Mouse (Mus musculus): Measurements from ENCODE around the gene Nubpl. TPM values are rescaled to one million over a fixed set of nuclear protein-coding genes. Genes with fewer than 3 reads are reported as not detected.

The Nubpl gene
- polyA plus RNA-seq, 1 experiment from 2014 or later: 18.3 TPM

DNA sequence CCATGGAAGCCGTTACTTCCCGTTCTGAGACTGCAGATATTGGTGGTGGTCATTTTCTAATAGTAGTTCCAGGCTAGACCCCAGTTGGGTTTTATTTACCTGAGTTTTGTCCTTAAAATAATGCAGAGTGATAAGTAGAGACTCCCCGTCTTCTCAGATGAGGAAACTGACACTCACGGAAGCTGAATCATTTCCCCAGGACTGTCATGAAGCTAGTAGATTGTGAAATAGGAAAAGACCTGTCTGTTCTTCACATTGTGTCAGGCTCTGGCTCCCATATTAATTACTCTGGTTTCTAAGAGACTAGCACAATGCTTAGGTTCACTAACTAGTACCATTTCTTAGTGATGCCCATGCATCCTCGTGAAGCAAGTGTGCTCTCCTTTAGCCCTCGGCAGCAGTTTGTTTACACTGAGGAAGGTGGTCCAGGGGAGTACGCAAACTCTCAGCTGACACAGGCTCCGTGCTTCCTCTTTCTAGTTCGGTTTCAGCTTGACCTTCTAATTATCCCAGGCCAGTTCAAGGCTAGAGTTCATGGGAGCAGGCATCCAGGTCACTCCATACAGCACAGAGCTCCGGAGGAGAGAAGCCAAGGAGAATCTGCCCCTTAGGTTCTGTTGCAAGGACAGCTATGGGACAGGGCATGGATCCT is 209.9 kb downstream of the Nubpl start:
- no peak for DNase-seq (ENCODE audit: low spot score)
- Histone ChIP-seq H3K27ac (no peak overlapping the region), H3K36me3 (no peaks in the 10 kb centered on the region), H3K27me3 (ENCODE audit: low read depth, poor library complexity, severe bottlenecking) (no peaks in the 10 kb centered on the region), H3K4me3 (no peak overlapping the region), H3K9me3 (replicated peaks) (no peaks in the 10 kb centered on the region), H3K4me1 (peaks cover 10% of the 10 kb centered on the region; the same call in 1 of the 2 replicates)
- WGBS: 75% methylated on average over 10 of the region's 10 CpGs

DNA sequence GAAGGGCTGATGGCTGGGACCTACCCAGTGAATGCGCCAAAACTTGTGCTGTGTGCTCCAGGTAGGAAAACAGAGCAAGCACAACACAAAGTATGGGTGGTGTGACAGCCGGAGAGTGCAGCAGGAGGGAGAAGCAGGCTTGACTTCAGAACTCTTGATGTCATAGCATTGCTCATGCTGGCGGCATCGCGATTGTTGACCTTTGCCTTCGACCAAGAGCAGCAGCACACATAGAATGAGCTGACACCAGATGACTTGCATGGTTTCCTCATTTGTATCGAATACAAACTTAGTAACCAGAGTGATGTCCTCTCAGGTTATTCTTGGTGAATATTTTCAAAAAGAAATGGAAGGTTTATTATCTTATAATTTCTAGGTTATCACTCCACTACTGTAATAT is 211.1 kb downstream of the Nubpl start:
- Histone ChIP-seq H3K27me3 (ENCODE audit: low read depth, poor library complexity, severe bottlenecking) (no peaks in the 10 kb centered on the region), H3K4me3 (no peak overlapping the region), H3K27ac (no peak overlapping the region), H3K4me1 (peaks cover 10% of the 10 kb centered on the region; the same call in 1 of the 2 replicates), H3K9me3 (replicated peaks) (no peaks in the 10 kb centered on the region), H3K36me3 (no peaks in the 10 kb centered on the region)
- WGBS: 91% methylated on average over 7 of the region's 7 CpGs
- no peak for DNase-seq (ENCODE audit: low spot score)

DNA sequence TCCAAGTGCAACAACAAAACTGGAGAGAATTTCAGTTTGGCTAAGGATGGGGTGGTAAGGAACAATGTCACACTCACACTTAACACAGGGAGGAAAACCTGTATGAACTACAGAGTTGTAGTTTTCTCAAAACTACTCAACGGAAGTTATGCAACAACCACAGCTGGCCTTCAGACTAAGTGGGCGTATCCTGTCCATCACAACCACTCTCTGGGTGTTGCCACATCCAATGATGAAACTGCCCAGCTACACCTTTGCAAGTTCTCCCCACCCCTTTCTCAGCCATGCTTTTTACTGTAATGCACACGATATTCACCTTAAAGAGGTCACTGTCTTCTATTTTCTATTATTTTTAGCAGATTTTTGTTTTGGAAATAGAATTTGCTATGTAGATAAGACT is 217.3 kb downstream of the Nubpl start:
- Histone ChIP-seq H3K27me3 (ENCODE audit: low read depth, poor library complexity, severe bottlenecking) (no peaks in the 10 kb centered on the region), H3K27ac (no peak overlapping the region), H3K4me1 (peaks cover 18% of the 10 kb centered on the region), H3K36me3 (no peaks in the 10 kb centered on the region), H3K9me3 (replicated peaks) (no peaks in the 10 kb centered on the region), H3K4me3 (no peak overlapping the region)
- WGBS: 95% methylated on average over 3 of the region's 3 CpGs
- no peak for DNase-seq (ENCODE audit: low spot score)

DNA sequence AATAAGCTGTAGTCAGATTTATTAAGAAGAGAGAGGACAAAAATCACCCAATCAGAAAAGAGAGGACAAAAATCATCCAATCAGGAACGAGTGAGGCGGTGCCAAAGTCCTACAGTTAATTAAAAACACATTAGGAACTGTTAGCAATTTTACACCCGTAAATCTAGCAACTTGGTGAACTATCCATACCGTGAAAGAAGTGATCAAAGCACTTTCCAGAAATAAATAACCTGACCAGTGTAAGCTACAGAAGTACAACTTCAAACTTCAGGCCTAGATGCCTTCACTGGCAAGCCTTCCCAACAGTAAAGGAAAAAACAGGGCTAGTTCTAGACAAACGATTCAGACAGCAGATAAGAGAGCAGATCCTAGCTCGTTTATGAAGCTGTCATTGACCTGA is 220.1 kb downstream of the Nubpl start:
- DNase-seq (ENCODE audit: low spot score): no peak
- no peak overlapping the region for H3K27ac ChIP-seq
- no peak overlapping the region for H3K4me3 ChIP-seq
- H3K4me1 ChIP-seq: peaks cover 18% of the 10 kb centered on the region
- H3K36me3 ChIP-seq: no peaks in the 10 kb centered on the region
- no peaks in the 10 kb centered on the region for H3K9me3 ChIP-seq (replicated peaks)
- 37% methylated on average over 6 of the region's 6 CpGs for WGBS
- H3K27me3 ChIP-seq (ENCODE audit: low read depth, poor library complexity, severe bottlenecking): no peaks in the 10 kb centered on the region

DNA sequence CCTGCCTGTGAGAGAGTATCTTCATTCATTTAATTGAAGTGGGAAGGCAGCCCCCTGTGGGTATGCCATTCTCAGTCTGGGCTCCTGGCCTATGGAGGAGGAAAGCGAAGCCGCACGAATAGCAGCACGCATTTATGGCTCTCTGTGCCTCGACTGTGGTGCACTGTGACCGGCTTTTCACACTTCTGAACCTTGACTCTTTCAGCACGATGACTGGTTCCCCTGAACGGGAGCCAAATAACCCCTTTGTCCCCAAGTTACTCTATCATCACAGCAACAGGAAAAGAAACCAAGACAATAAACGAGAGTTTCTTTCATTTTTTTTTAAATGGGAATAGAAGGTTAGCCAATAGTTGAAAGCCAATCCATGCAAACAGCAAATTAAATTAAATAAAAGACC is 220.9 kb downstream of the Nubpl start:
- H3K27ac ChIP-seq: no peak overlapping the region
- no peak overlapping the region for H3K4me3 ChIP-seq
- peaks cover 18% of the 10 kb centered on the region for H3K4me1 ChIP-seq
- H3K36me3 ChIP-seq: no peaks in the 10 kb centered on the region
- WGBS: 71% methylated on average over 9 of the region's 9 CpGs
- no peaks in the 10 kb centered on the region for H3K27me3 ChIP-seq (ENCODE audit: low read depth, poor library complexity, severe bottlenecking)
- no peak for DNase-seq (ENCODE audit: low spot score)
- no peaks in the 10 kb centered on the region for H3K9me3 ChIP-seq (replicated peaks)

DNA sequence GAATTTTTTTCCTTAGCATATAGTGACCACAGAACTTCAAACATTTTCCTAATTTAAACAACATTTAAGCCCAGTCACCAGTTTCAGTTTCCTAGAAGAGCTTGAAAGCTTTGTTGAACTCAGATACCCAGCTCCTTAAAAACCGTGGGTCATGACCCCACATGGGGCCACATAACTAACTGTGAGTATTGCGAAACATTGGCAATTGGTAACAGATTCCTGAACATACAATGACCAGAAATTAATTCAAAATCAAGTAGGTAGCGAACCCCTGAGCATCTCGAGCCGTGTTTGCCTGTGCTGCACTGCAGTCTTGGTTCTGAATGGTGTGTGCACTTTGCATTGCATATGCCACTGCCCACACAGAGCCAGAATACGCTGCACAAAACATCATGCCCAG is 221.6 kb downstream of the Nubpl start:
- Histone ChIP-seq H3K27me3 (ENCODE audit: low read depth, poor library complexity, severe bottlenecking) (no peaks in the 10 kb centered on the region), H3K4me1 (peaks cover 18% of the 10 kb centered on the region), H3K4me3 (no peak overlapping the region), H3K27ac (no peak overlapping the region), H3K9me3 (replicated peaks) (no peaks in the 10 kb centered on the region), H3K36me3 (no peaks in the 10 kb centered on the region)
- 65% methylated on average over 6 of the region's 6 CpGs for WGBS
- no peak for DNase-seq (ENCODE audit: low spot score)

DNA sequence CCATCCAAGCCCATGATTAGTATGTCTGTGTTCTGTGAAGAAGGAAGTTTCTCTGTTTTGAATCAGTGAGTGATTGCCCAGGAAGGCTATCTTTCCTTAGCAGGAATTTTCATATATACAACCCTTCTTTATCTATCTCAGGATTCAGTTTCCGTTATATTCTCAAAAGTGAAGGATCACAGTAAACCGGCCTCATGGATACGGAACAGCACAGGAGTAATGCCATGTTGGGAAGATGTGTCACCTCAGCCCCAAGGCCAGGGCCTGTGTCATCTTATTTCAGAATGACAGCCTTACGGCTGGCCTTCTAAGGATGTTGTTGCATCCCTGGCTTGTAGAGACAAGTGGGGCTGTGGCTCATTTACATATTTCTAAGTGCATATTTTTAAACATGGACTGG is 231.0 kb downstream of the Nubpl start:
- Histone ChIP-seq H3K27me3 (ENCODE audit: low read depth, poor library complexity, severe bottlenecking) (no peaks in the 10 kb centered on the region), H3K27ac (no peak overlapping the region), H3K36me3 (no peaks in the 10 kb centered on the region), H3K4me3 (no peak overlapping the region), H3K9me3 (replicated peaks) (no peaks in the 10 kb centered on the region), H3K4me1 (peaks cover 28% of the 10 kb centered on the region)
- no peak for DNase-seq (ENCODE audit: low spot score)
- WGBS: 95% methylated on average over 4 of the region's 4 CpGs

DNA sequence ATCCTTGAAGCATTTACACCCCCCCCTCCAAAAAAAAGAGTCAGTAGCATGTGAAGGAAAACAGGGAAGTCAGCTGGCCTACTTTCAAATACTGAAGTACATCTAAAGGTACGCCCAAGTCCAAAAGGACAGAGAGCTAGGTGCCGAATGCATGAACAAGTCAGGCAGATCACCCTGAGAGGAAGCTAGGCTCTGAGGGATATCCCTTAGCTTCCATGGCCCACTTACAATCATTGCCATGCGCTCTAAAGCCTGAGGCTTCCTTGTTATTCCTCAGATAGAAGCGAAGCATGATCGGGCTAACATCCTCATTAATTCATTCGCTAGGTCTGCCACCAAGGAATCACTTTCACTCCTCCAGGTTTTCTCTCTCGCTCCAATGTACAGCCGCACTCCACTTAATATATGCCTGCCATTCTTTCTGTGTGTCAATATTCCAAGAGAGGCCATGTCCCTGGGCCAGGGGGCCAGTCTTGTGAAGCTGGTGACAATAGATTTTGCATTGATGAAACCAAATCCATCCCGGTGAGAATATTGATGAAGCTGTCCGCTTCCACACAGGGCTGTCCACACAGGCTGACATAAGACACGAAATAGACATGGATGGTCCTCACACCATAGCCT is 237.7 kb downstream of the Nubpl start:
- Histone ChIP-seq H3K4me3 (no peak overlapping the region), H3K9me3 (replicated peaks) (no peaks in the 10 kb centered on the region), H3K36me3 (no peaks in the 10 kb centered on the region), H3K4me1 (peaks cover 24% of the 10 kb centered on the region), H3K27ac (no peak overlapping the region), H3K27me3 (ENCODE audit: low read depth, poor library complexity, severe bottlenecking) (no peaks in the 10 kb centered on the region)
- DNase-seq (ENCODE audit: low spot score): no peak
- 94% methylated on average over 11 of the region's 11 CpGs for WGBS

DNA sequence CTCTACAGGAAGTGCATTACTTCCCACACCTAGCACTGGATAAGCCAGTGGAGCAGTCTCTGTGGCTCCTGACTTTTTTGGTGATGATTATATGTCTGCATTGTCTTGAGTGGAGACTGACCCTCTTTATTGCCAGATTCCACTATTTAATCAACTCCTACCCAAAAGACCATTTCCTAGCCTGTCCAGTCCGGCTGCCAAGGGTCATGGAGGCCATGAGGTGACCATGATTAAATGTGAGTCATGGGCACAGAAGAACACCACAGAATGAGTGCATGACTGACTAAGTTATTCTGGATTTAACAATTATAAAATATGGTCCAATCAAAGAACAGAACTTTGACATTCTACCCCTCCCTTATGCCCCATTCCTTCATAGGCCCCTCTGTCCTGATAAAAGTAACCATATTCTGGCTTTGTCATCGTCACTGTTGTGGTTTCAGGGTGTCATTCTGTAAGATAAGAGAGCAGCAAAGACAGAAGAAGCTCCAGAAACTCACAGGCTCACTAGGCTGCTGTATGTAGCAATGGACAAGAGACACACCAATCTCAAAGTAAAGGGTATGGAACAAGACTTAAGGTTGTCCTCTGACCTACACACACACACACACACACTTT is 240.7 kb downstream of the Nubpl start:
- Histone ChIP-seq H3K36me3 (no peaks in the 10 kb centered on the region), H3K9me3 (replicated peaks) (no peaks in the 10 kb centered on the region), H3K4me3 (no peak overlapping the region), H3K4me1 (peaks cover 14% of the 10 kb centered on the region), H3K27me3 (ENCODE audit: low read depth, poor library complexity, severe bottlenecking) (no peaks in the 10 kb centered on the region), H3K27ac (no peak overlapping the region)
- WGBS: 75% methylated on average over 2 of the region's 2 CpGs
- DNase-seq (ENCODE audit: low spot score): no peak

DNA sequence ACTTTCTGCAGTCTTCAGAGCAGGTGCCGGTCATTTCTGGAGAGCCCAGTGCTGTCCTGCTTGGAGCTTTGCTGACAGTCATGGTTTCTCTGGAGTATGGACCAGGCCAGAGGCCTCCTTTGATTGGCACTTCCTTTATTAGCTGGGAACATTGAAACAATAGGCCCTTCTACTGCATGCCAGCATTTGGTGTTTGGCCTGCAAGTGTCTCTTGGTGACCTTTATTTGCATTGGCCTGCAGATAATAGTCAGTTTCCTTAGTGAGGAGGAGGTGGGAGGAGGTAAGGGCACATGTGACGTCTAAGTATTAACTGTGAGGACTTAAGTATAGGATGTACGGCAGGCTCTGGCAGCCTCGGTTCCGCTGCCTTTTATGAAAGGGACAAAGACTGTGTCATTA is 249.1 kb downstream of the Nubpl start:
- no peaks in the 10 kb centered on the region for H3K27me3 ChIP-seq (ENCODE audit: low read depth, poor library complexity, severe bottlenecking)
- no peaks in the 10 kb centered on the region for H3K9me3 ChIP-seq (replicated peaks)
- no peak overlapping the region for H3K4me3 ChIP-seq
- H3K4me1 ChIP-seq: peaks cover 25% of the 10 kb centered on the region
- WGBS: 66% methylated on average over 5 of the region's 5 CpGs
- no peak for DNase-seq (ENCODE audit: low spot score)
- no peak overlapping the region for H3K27ac ChIP-seq
- no peaks in the 10 kb centered on the region for H3K36me3 ChIP-seq

DNA sequence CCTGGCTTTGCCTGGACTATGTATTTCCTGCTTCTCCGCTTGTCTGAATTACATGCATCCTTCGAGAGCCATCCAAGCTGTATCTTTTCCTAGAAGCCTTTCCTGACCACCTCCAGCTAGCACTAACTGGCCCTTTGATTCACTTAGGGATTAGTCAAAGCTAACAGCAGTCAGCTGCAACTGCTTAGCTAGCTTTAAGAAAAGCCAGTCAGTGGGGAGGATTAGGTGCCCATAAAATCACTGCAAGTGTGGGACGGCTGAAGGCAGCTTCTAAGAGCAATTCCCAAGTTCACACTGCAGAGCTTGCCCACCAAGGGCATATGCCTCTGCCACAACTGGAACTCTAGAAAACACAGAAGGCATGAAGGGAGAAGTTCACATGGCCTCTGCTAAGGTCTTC is 252.7 kb downstream of the Nubpl start:
- Histone ChIP-seq H3K4me1 (peaks cover 33% of the 10 kb centered on the region), H3K9me3 (replicated peaks) (no peaks in the 10 kb centered on the region), H3K27me3 (ENCODE audit: low read depth, poor library complexity, severe bottlenecking) (no peaks in the 10 kb centered on the region), H3K4me3 (no peak overlapping the region), H3K27ac (no peak overlapping the region), H3K36me3 (no peaks in the 10 kb centered on the region)
- DNase-seq (ENCODE audit: low spot score): no peak
- WGBS: 49% methylated on average over 3 of the region's 3 CpGs

DNA sequence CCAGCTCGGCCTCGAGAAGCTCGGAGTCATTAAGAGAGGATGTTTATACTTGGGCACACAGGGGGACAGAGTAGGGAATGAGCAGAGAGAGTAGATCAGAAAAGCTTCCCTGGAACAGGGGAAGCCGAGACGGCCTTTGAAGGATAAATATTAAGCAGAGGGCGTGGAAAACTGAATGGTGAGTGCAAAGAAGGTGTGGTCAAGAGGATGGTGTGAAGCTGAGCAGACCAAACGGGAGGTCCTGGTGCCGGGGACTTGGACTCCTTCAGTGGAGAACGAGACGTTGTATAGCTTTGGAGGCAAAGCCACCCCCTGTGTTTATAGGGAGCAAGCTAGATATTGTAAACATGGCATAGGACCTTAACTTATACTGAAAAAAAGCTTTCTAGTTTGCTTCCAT is 261.9 kb downstream of the Nubpl start:
- no peak for DNase-seq (ENCODE audit: low spot score)
- H3K36me3 ChIP-seq: no peaks in the 10 kb centered on the region
- peaks cover 5% of the 10 kb centered on the region for H3K4me1 ChIP-seq
- no peak overlapping the region for H3K4me3 ChIP-seq
- H3K27ac ChIP-seq: no peak overlapping the region
- 65% methylated on average over 10 of the region's 10 CpGs for WGBS
- H3K27me3 ChIP-seq (ENCODE audit: low read depth, poor library complexity, severe bottlenecking): no peaks in the 10 kb centered on the region
- no peaks in the 10 kb centered on the region for H3K9me3 ChIP-seq (replicated peaks)

DNA sequence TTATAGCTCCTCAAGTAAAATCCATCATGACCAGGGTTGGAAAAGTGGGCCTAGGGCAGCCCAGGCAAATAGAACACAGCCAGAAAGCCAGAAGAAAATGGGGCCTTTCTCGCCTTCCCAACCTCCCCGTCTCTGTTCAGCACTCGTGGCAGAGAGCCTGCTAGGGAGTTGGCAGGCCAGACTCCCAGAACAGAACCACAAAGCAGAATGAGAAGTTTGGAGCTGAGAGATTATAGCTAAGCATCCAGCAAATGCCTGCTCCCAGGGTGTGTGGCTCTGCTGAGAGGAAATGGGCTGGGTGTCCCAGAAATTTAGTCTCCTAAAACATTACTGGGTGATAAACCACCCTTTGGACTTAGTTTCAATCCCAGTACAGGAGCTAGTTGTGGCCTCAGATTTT is 262.6 kb downstream of the Nubpl start:
- Histone ChIP-seq H3K36me3 (no peaks in the 10 kb centered on the region), H3K27ac (no peak overlapping the region), H3K4me3 (no peak overlapping the region), H3K4me1 (peaks cover 5% of the 10 kb centered on the region), H3K27me3 (ENCODE audit: low read depth, poor library complexity, severe bottlenecking) (no peaks in the 10 kb centered on the region), H3K9me3 (replicated peaks) (no peaks in the 10 kb centered on the region)
- WGBS: 82% methylated on average over 3 of the region's 3 CpGs
- DNase-seq (ENCODE audit: low spot score): no peak

Data from limb, embryonic 10.5 days (tissue).